Mouse (Mus musculus) CH12.LX (cell line): ENCODE results near the gene Bscl2.

Experiments
- CTCF ChIP-seq, 2 experiments: IDR thresholded peaks in 1 of 2; conservative IDR thresholded peaks in 1 of 2; 2 replicates each; pipeline ENCODE4 v1.5.1; 2011 to 2012; ENCODE audit warnings: low read depth in 2 of 2, low read length in 2 of 2, improper control_type of control experiment in 1 of 2, inconsistent platforms in 1 of 2, mild to moderate bottlenecking in 1 of 2, moderate library complexity in 1 of 2
- E2F4 ChIP-seq: IDR thresholded peaks from 2 replicates; pipeline ENCODE4 v1.6.1; 2011; ENCODE audit warnings: low read depth, low read length, improper control_type of control experiment; ENCODE audit not compliant: insufficient replicate concordance
- POLR2A ChIP-seq: IDR thresholded peaks from 2 replicates; pipeline ENCODE4 v1.6.1; 2011; ENCODE audit warnings: low read depth, mild to moderate bottlenecking, improper control_type of control experiment, low read length
- ZMIZ1 ChIP-seq: IDR thresholded peaks from 2 replicates; pipeline ENCODE4 v1.6.1; 2012; ENCODE audit warnings: low read depth, mild to moderate bottlenecking, inconsistent platforms, low read length, improper control_type of control experiment

GRCm38 (mm10) chr19:8818801-8819595 lies 18.3 kb upstream of the Bscl2 start, which contains the start of gene Ttc9c:
- no peak for TF ChIP-seq CTCF (conservative IDR thresholded peaks at IDR 0.05 in 1 of 2, IDR thresholded peaks at IDR 0.05 in 1 of 2; ENCODE audit: low read depth in 2 of 2, low read length in 2 of 2)
- peak; percentile 92 for TF ChIP-seq ZMIZ1
- TF ChIP-seq POLR2A, result peak; percentile 90
- peak; percentile 33; the same call in 1 of the 2 replicates for TF ChIP-seq E2F4
